Mouse (Mus musculus) liver, embryonic 13.5 days (tissue): ENCODE measurements around the gene Sacm1l. TPM values are rescaled to one million over a fixed set of nuclear protein-coding genes. Genes with fewer than 3 reads are reported as not detected.

Experiments used
- ATAC-seq: fragments of 200-750 bp; cut with Nextera tagmentation; 2 replicates; pipeline ENCODE4 v1.8.0; 2017; ENCODE audit warnings: low read depth, mild to moderate bottlenecking, moderate number of reproducible peaks, moderate library complexity
- DNase-seq: peaks from one replicate; pipeline ENCODE4 v3.0.0; 2022
- H3K27ac ChIP-seq: fragments of 300-500 bp; sonication (generic); 2 replicates; pipeline ENCODE4 v1.5.1; 2015; ENCODE audit warnings: moderate library complexity, mild to moderate bottlenecking, inconsistent platforms
- H3K27me3 ChIP-seq: fragments of 300-500 bp; sonication (generic); 2 replicates; pipeline ENCODE4 v1.6.1; 2015; ENCODE audit warnings: mild to moderate bottlenecking, inconsistent platforms
- H3K36me3 ChIP-seq: fragments of 300-500 bp; sonication (generic); 2 replicates; pipeline ENCODE4 v1.6.1; 2015; ENCODE audit warnings: mild to moderate bottlenecking, inconsistent platforms
- H3K4me1 ChIP-seq: fragments of 300-500 bp; sonication (generic); replicated peaks from 2 replicates; pipeline ENCODE4 v1.6.1; 2015; ENCODE audit warnings: inconsistent platforms
- H3K4me2 ChIP-seq: fragments of 300-500 bp; sonication (generic); 2 replicates; pipeline ENCODE4 v1.6.1; 2015; ENCODE audit warnings: inconsistent platforms, mild to moderate bottlenecking, moderate library complexity
- H3K4me3 ChIP-seq: fragments of 300-500 bp; sonication (generic); replicated peaks from 2 replicates; pipeline ENCODE4 v1.5.1; 2015; ENCODE audit warnings: mild to moderate bottlenecking, inconsistent platforms
- H3K9ac ChIP-seq: fragments of 300-500 bp; sonication (generic); 2 replicates; pipeline ENCODE4 v1.6.1; 2015; ENCODE audit warnings: mild to moderate bottlenecking, inconsistent platforms
- H3K9me3 ChIP-seq: fragments of 300-500 bp; sonication (generic); replicated peaks from 2 replicates; pipeline ENCODE4 v1.6.1; 2016; ENCODE audit warnings: inconsistent platforms
- WGBS: fragments of 180-500 bp; shearing (Covaris S2); methylation state at CpG from one replicate; pipeline ENCODE4 v1.1.7; 2015; ENCODE audit not compliant: insufficient replicate concordance; 5-methylcytosine and 5-hydroxymethylcytosine counted together
- polyA plus RNA-seq: library from polyadenylated mRNA; unstranded; fragments of >200 nt; fragmentation: Nextera tagmentation; extraction: Ambion mirVana; gene quantifications from 2 replicates; pipeline ENCODE4 v1.2.1, GENCODE M21; 2015

The Sacm1l gene
- polyA plus RNA-seq = 27.3 and 37.3 TPM in 2 replicates

- peaks cover 61% of the 10 kb centered on the region for H3K4me1 ChIP-seq
- peak; percentile 97 for DNase-seq
- H3K9me3 ChIP-seq = no peaks in the 10 kb centered on the region
- H3K4me3 ChIP-seq = peak within 1 kb of the TSS; percentile 98
- peak; percentile 95 for ATAC-seq
- H3K27me3 ChIP-seq = no peaks in the 10 kb centered on the region
- H3K36me3 ChIP-seq = no peaks in the 10 kb centered on the region
- H3K4me2 ChIP-seq = peak within 1 kb of the TSS; percentile 82
- under 1% methylated on average over 79 of the region's 79 CpGs for WGBS
- H3K9ac ChIP-seq = peak within 1 kb of the TSS; percentile 99
- H3K27ac ChIP-seq = peak within 1 kb of the TSS; percentile 95
These were observed at the start of gene Sacm1l for GRCm38 (mm10) chr9:123529392-123530157. Sacm1l (plus strand) TSS chr9:123529759.

GRCm38 (mm10) chr9:123479876-123480252, 49.7 kb upstream of the Sacm1l start:
- no peak for DNase-seq
- H3K27ac ChIP-seq = peak overlapping the region; percentile 91
- no peak for ATAC-seq
- H3K4me3 ChIP-seq = peak overlapping the region; percentile 81
- H3K4me1 ChIP-seq = peaks cover 70% of the 10 kb centered on the region
- H3K9me3 ChIP-seq = no peaks in the 10 kb centered on the region
- H3K4me2 ChIP-seq = peak overlapping the region; percentile 95
- H3K27me3 ChIP-seq = peaks cover 2% of the 10 kb centered on the region; the same call in 1 of the 2 replicates
- WGBS = 82% methylated on average over 8 of the region's 8 CpGs
- peaks cover 48% of the 10 kb centered on the region for H3K36me3 ChIP-seq
- peak overlapping the region; percentile 88 for H3K9ac ChIP-seq

GRCm38 (mm10) chr9:123480253-123480921, 49.2 kb upstream of the Sacm1l start:
- Histone ChIP-seq H3K4me1 (peaks cover 74% of the 10 kb centered on the region), H3K4me2 (peak overlapping the region; percentile 95), H3K36me3 (peaks cover 51% of the 10 kb centered on the region), H3K27me3 (peaks cover 2% of the 10 kb centered on the region; the same call in 1 of the 2 replicates), H3K9ac (peak overlapping the region; percentile 88), H3K27ac (peak overlapping the region; percentile 91), H3K4me3 (peak overlapping the region; percentile 81), H3K9me3 (no peaks in the 10 kb centered on the region)
- WGBS = 66% methylated on average over 18 of the region's 18 CpGs
- no peak for ATAC-seq
- peak; percentile 18 for DNase-seq

GRCm38 (mm10) chr9:123481136-123481535, 48.4 kb upstream of the Sacm1l start:
- DNase-seq = peak; percentile 67
- Histone ChIP-seq H3K4me3 (peak overlapping the region; percentile 81), H3K27me3 (0 out of 2 replicates have a peak, but pooled peaks cover 2% of the 10 kb centered on the region), H3K4me2 (peak overlapping the region; percentile 95), H3K9ac (peak overlapping the region; percentile 88), H3K36me3 (peaks cover 58% of the 10 kb centered on the region), H3K9me3 (no peaks in the 10 kb centered on the region), H3K27ac (peak overlapping the region; percentile 91), H3K4me1 (peaks cover 82% of the 10 kb centered on the region)
- WGBS = 29% methylated on average over 7 of the region's 7 CpGs
- peak; percentile 85 for ATAC-seq

- Histone ChIP-seq H3K27me3 (no peaks in the 10 kb centered on the region), H3K36me3 (peaks cover 76% of the 10 kb centered on the region), H3K4me1 (peaks cover 91% of the 10 kb centered on the region), H3K9me3 (no peaks in the 10 kb centered on the region), H3K4me2 (peak overlapping the region; percentile 95), H3K9ac (peak overlapping the region; percentile 88), H3K27ac (peak overlapping the region; percentile 91), H3K4me3 (0 out of 2 replicates have a peak overlapping the region, but pooled peaks have one; percentile 81)
- ATAC-seq = no peak
- DNase-seq = no peak
- WGBS = 89% methylated on average over 1 of the region's 1 CpGs
These were observed 46.0 kb upstream of the Sacm1l start for GRCm38 (mm10) chr9:123483598-123483997.

GRCm38 (mm10) chr9:123484830-123485229, 44.7 kb upstream of the Sacm1l start:
- DNase-seq (no peak), ATAC-seq (no peak)
- Histone ChIP-seq H3K27ac (peak overlapping the region; percentile 91; the same call in 1 of the 2 replicates), H3K36me3 (peaks cover 83% of the 10 kb centered on the region), H3K9ac (no peak overlapping the region), H3K4me2 (0 out of 2 replicates have a peak overlapping the region, but pooled peaks have one; percentile 95), H3K4me3 (no peak overlapping the region), H3K9me3 (no peaks in the 10 kb centered on the region), H3K27me3 (no peaks in the 10 kb centered on the region), H3K4me1 (peaks cover 91% of the 10 kb centered on the region)
- 83% methylated on average over 3 of the region's 3 CpGs for WGBS

GRCm38 (mm10) chr9:123485561-123485960, 44.0 kb upstream of the Sacm1l start:
- no peaks in the 10 kb centered on the region for H3K9me3 ChIP-seq
- no peak overlapping the region for H3K4me3 ChIP-seq
- peaks cover 77% of the 10 kb centered on the region for H3K36me3 ChIP-seq
- H3K4me1 ChIP-seq = peaks cover 91% of the 10 kb centered on the region
- H3K4me2 ChIP-seq = no peak overlapping the region
- no peak for ATAC-seq
- no peak for DNase-seq
- no peaks in the 10 kb centered on the region for H3K27me3 ChIP-seq
- 86% methylated on average over 4 of the region's 4 CpGs for WGBS
- no peak overlapping the region for H3K9ac ChIP-seq
- H3K27ac ChIP-seq = peak overlapping the region; percentile 18; the same call in 1 of the 2 replicates

- ATAC-seq = no peak
- H3K27ac ChIP-seq = peak overlapping the region; percentile 18; the same call in 1 of the 2 replicates
- no peak overlapping the region for H3K4me3 ChIP-seq
- H3K36me3 ChIP-seq = peaks cover 72% of the 10 kb centered on the region
- H3K9me3 ChIP-seq = no peaks in the 10 kb centered on the region
- 0 out of 2 replicates have a peak overlapping the region, but pooled peaks have one; percentile 15 for H3K9ac ChIP-seq
- DNase-seq = no peak
- no peaks in the 10 kb centered on the region for H3K27me3 ChIP-seq
- H3K4me2 ChIP-seq = no peak overlapping the region
- WGBS = 67% methylated on average over 3 of the region's 3 CpGs
- H3K4me1 ChIP-seq = peaks cover 90% of the 10 kb centered on the region
These were observed 42.9 kb upstream of the Sacm1l start for GRCm38 (mm10) chr9:123486635-123487034.

GRCm38 (mm10) chr9:123489073-123489472, 40.5 kb upstream of the Sacm1l start:
- Histone ChIP-seq H3K4me3 (no peak overlapping the region), H3K4me2 (no peak overlapping the region), H3K4me1 (peaks cover 87% of the 10 kb centered on the region), H3K27me3 (no peaks in the 10 kb centered on the region), H3K27ac (no peak overlapping the region), H3K9ac (no peak overlapping the region), H3K9me3 (no peaks in the 10 kb centered on the region), H3K36me3 (peaks cover 48% of the 10 kb centered on the region)
- no peak for DNase-seq
- WGBS = 74% methylated on average over 2 of the region's 2 CpGs
- ATAC-seq = no peak

GRCm38 (mm10) chr9:123489727-123490343, 39.7 kb upstream of the Sacm1l start:
- Histone ChIP-seq H3K27ac (no peak overlapping the region), H3K9me3 (no peaks in the 10 kb centered on the region), H3K4me1 (peaks cover 87% of the 10 kb centered on the region), H3K4me2 (no peak overlapping the region), H3K4me3 (no peak overlapping the region), H3K36me3 (peaks cover 40% of the 10 kb centered on the region), H3K9ac (no peak overlapping the region), H3K27me3 (no peaks in the 10 kb centered on the region)
- WGBS = 59% methylated on average over 9 of the region's 9 CpGs
- no peak for ATAC-seq
- no peak for DNase-seq

GRCm38 (mm10) chr9:123490930-123491329, 38.6 kb upstream of the Sacm1l start:
- no peak for DNase-seq
- no peak overlapping the region for H3K4me2 ChIP-seq
- H3K4me1 ChIP-seq = peaks cover 84% of the 10 kb centered on the region
- 66% methylated on average over 5 of the region's 5 CpGs for WGBS
- no peak overlapping the region for H3K27ac ChIP-seq
- H3K27me3 ChIP-seq = no peaks in the 10 kb centered on the region
- H3K4me3 ChIP-seq = no peak overlapping the region
- H3K9me3 ChIP-seq = no peaks in the 10 kb centered on the region
- no peak overlapping the region for H3K9ac ChIP-seq
- H3K36me3 ChIP-seq = peaks cover 31% of the 10 kb centered on the region
- no peak for ATAC-seq
